Mouse (Mus musculus) small intestine, adult 2 months (tissue): ENCODE data around the gene Nectin2.

ENCODE experiments used
- CTCF ChIP-seq: fragments of 200-500 bp; IDR thresholded peaks from 2 replicates; pipeline ENCODE4 v1.5.1; 2012; ENCODE audit warnings: low read depth, mild to moderate bottlenecking, control low read depth, inconsistent platforms, low read length, moderate library complexity, mixed read lengths; ENCODE audit not compliant: insufficient replicate concordance, insufficient read length; ENCODE audit errors: extremely low read depth
- POLR2A ChIP-seq: fragments of 200-500 bp; IDR thresholded peaks from 2 replicates; pipeline ENCODE4 v1.6.1; 2012; ENCODE audit warnings: low read depth, mild to moderate bottlenecking, control low read depth, inconsistent platforms, low read length, moderate library complexity

- TF ChIP-seq CTCF (no peak), POLR2A (no peak)
Observed at GRCm38 (mm10) chr7:19699827-19700148, 50.5 kb downstream of the Nectin2 start.
